Mouse (Mus musculus): ENCODE measurements around the gene AY358078.
"Not testable (repeated sequence)": the region's sequence is repeated elsewhere in the genome, so short reads cannot be mapped to it uniquely, and the experiment has no call there.

DNA sequence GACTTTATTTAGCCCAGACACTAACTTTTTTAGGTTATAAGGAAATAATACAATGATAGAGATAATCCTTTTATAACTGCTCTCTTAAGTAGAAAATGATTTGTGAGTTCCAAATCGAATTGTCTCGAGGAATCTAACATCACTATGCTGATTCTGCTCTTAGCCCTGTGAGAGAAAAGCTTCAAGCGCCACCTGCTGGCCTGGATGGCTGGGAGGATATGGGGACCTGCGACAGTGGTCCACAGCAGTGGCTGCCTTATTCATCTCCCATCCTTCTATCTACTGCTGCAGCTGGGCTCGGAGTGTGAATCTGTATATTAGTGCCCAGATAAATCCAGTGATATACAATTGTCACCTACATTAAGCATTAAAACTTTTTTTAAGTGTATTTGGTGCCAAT is 28.0 kb downstream of the AY358078 start:
- not testable (repeated sequence) for TF ChIP-seq POLR2A (IDR thresholded peaks at IDR 0.05; ENCODE audit: insufficient read length, low read depth); TCF3 (IDR thresholded peaks at IDR 0.05; ENCODE audit: insufficient read length, low read depth); USF1 (IDR thresholded peaks at IDR 0.05; ENCODE audit: low read depth); CEBPB (IDR thresholded peaks at IDR 0.05; ENCODE audit: insufficient read depth, poor library complexity, severe bottlenecking); MAX (IDR thresholded peaks at IDR 0.05; ENCODE audit: low read depth)
